Mouse (Mus musculus) layer of hippocampus, adult 9-10 months (tissue): ENCODE data around the gene Tap1.

Experiments
- DNase-seq: peaks from one replicate; pipeline ENCODE4 v3.0.0; 2022; ENCODE audit warnings: low spot score

Tap1 gene

DNA sequence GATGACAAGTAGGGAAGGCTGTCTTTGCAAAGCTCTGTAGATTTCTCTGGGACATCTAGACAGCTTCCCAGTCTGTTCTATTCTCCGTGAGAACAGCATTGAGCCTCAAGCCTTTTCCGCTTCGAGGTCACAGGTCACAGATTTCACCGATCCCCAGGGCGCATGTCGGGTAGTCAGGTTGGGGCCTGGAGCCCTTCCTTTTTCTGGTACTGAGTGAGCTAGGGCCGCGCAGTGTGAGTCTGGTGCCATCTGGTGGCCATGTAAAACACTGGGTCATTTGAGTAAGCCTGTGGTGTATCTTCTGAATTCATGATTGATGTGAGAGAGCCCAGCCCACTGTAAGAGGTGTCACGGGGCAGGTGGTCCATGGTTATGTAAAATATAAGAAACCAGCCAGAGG lies 47.6 kb downstream of the Tap1 start:
- peak; percentile 76 for DNase-seq

DNA sequence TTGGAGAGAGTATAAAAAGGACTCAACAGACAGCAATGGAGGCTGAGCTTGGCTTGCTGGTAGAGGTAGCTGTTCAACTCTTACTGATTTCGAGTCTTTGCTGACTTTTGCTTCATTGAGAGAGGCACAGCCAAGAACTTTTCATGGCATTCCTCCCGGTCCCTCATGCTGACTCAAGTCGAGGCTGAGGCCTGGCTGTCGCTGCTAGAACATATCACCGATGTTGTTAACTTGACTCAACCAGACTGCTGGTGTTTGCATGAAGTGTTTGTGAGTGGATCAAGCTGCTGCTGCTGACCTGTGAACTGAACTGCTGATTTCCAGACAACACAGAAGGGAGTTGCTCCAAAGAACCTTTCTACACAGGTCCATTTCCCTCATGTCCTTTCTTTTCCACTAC lies 49.3 kb downstream of the Tap1 start:
- no peak for DNase-seq

DNA sequence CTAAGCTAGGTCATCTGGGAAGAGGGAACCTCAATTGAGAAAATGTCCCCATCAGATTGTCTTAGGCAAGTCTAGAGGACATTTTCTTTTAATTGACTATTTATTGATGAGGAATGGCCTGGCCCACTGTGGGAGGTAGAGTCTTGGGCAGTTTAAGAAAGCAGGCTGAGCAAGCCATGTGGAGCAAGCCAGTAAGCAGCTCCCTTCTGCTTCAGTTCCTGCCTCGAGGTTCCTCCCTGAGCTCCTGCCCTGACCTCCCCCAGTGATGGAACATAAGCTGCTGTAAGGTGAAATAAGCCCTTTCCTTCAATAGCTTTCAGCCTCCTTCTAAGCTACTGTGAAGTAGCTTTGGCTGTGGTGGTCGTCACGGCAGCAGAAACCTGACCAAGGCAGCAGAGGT lies 50.4 kb downstream of the Tap1 start:
- DNase-seq, result no peak

DNA sequence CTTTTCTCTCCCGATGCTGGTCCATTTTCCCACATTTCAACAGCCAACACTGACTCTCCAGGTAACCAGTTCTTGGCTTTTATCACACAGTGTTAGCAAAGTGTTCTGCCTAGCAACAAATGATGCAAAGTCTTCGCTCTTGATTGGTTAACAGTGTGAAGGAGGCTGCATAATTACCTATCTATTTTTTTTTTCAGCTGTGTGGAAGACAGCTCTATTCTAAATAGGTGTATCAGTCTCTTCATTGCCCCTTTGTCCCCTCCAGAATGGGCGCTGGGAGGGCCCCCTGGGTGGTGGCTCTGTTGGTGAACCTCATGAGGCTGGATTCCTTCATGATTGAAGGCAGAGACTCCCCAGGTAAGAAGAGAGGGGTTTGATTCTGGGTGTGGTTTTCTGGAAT lies 51.4 kb downstream of the Tap1 start, which contains the start of gene H2-Ob:
H2-Ob (plus strand) TSS at position 198 of the 400 bp plus-strand sequence.
- DNase-seq, result no peak

DNA sequence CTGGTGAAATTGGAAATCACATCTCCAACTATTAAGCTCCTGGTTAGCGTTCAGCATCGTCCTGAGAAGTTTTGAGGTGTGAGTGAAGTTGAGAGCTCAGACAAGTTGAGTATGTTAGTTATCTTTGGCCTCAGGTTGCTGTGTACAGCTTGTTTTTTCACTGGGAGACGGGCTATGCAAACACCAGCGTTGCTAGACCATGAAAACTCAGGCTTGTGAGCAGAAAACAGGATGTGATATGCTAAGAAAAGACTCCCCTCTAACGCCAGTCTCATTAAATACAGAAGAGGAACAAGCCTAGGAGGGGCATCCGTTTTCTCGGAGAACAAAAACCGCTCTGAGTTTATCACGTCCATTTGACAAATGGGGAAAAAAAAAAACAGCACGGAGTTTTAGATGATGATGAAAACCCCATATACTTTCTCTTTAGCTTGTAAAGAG lies 52.3 kb downstream of the Tap1 start:
- DNase-seq, result no peak

DNA sequence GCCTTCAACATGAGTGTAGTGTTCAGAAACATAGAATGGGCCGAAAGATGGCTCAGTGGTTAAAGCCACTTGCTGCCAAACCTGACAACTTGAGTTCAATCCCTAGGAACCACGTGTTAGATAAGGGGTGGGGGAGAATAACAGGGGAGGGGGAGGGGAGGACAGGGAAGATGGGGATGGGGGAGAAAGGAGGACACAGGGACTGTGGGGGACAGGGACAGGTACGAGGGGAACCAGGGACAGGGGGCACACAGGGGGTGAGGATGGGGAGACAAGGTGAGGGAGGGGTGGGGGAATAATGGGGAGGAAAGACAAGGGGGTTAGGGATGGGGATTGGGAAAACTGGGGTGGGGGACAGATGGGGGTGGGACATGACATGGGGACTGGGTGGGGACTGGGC lies 53.0 kb downstream of the Tap1 start:
- DNase-seq, result no peak

DNA sequence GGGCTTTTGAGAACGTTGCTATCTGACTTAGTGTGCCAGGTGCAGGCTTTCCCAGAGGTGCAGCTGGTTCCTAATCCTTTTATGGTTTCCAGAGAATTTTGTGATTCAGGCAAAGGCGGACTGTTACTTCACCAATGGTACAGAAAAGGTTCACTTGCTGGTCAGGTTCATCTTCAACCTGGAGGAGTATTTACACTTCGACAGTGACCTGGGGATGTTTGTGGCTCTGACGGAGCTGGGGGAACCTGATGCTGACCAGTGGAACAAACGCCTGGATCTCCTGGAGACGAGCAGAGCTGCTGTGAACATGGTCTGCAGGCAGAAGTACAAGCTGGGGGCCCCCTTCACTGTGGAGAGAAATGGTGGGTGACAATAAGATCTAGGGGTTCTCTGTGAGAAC lies 53.6 kb downstream of the Tap1 start:
- no peak for DNase-seq

DNA sequence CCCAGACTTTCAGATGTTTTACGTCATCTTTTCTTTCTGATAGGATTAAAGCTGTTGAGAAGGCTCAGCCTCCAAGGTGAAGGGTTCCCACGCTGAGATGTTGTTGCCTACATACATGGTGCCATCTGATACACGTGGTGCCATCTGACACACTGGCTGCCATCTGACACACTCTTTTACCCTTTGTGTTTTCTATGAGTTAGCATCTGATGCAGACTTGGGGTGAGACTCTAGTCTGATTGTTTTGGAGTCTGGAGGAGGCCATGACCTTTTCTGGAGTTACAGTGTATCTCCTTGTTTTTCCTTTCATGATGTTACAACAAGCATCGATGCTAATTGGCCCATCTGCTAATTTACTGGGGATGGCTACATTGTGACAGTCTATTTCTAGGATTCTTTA lies 57.3 kb downstream of the Tap1 start:
- no peak for DNase-seq
